Mouse (Mus musculus) bone marrow, adult 2 months (tissue): Measurements from ENCODE around the gene Aldh3b3.

ENCODE experiments used
- CTCF ChIP-seq: fragments of 200-500 bp; IDR thresholded peaks from 2 replicates; pipeline ENCODE4 v1.5.1; 2011; ENCODE audit warnings: low read length, control low read depth; ENCODE audit not compliant: control insufficient read depth, insufficient read depth
- POLR2A ChIP-seq: fragments of 200-500 bp; IDR thresholded peaks from 2 replicates; pipeline ENCODE4 v1.6.1; 2011; ENCODE audit warnings: low read depth, mild to moderate bottlenecking, control low read depth, low read length, borderline replicate concordance; ENCODE audit not compliant: control insufficient read depth

GRCm38 (mm10) chr19:4015635-4016034 is 57.2 kb downstream of the Aldh3b3 start:
- TF ChIP-seq POLR2A (no peak), CTCF (no peak)
